Mouse (Mus musculus): Measurements from ENCODE around the gene Timm44. TPM values are rescaled to one million over a fixed set of nuclear protein-coding genes. Genes with fewer than 3 reads are reported as not detected.

Gene Timm44
- polyA plus RNA-seq, 1 experiment from 2014 or later, result 54.1 TPM

DNA sequence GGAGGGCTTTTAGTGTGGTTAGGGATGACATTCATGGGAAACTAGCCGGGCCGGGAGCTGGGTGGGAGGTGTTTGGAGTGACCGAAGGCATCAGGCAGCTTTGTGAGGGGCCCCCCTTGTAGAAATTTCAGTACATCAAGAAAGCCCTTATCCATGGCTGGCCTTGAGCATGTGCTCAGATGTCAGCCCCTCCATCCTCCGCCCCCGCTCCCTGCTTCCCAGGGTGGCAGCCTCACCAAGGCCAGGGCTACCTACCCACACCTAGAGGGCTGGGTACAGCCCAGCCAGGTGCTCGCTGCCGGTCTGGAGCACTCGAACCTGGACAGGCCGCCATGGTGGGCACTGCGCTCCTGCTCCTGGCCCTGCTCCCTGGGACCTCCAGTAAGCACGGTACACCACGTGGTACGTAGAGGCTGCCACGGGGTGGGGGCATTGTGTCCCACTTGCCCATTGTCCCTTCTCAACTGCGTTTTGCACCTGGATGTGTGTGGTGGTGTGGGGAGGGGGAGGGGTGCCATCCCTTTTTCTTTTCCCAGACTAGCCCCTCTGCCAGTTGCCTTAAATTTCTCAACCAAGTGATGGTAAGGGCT is 27.7 kb downstream of the Timm44 start, which contains the start of gene Tgfbr3l:
Gene Tgfbr3l (plus strand): TSS at position 264 of the 590 bp plus-strand sequence.
- no peak for ATAC-seq (ENCODE audit: low FRiP score)
- no peak within 1 kb of the TSS for H3K4me3 ChIP-seq
- peaks cover 17% of the 10 kb centered on the region for H3K4me1 ChIP-seq
- WGBS, result 79% methylated on average over 15 of the region's 15 CpGs
- no peak within 1 kb of the TSS for H3K27ac ChIP-seq
- no peak within 1 kb of the TSS for H3K9ac ChIP-seq
- H3K9me3 ChIP-seq (replicated peaks), result no peaks in the 10 kb centered on the region
- H3K4me2 ChIP-seq (replicated peaks), result no peak within 1 kb of the TSS
- peaks cover 54% of the 10 kb centered on the region for H3K36me3 ChIP-seq
- H3K27me3 ChIP-seq, result 0 out of 2 replicates have a peak, but pooled peaks cover 4% of the 10 kb centered on the region

DNA sequence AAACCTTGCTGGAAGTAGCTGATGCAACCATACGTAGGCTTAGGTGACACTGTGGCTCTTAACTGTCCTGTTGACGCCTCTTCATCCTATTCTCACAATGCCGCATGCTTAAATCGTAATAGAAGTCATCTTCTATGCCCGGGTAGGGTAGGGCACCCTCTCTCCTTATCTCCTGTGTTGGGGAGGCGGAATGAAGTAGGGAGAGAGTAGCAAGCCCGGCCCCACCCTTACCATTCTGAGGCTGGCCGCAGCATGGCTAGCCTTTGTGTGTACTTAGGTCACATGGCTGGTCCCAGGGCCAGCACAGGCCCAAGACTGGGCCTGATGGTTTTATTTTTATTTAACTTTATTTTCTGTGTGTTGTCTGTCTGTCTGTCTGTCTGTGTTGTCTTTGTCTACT is 28.5 kb downstream of the Timm44 start:
- no peaks in the 10 kb centered on the region for H3K9me3 ChIP-seq (replicated peaks)
- peaks cover 12% of the 10 kb centered on the region for H3K4me1 ChIP-seq
- ATAC-seq (ENCODE audit: low FRiP score), result no peak
- no peak overlapping the region for H3K4me3 ChIP-seq
- peaks cover 62% of the 10 kb centered on the region for H3K36me3 ChIP-seq
- H3K4me2 ChIP-seq (replicated peaks), result no peak overlapping the region
- WGBS, result 85% methylated on average over 8 of the region's 8 CpGs
- no peak overlapping the region for H3K27ac ChIP-seq
- no peak overlapping the region for H3K9ac ChIP-seq
- 0 out of 2 replicates have a peak, but pooled peaks cover 4% of the 10 kb centered on the region for H3K27me3 ChIP-seq

DNA sequence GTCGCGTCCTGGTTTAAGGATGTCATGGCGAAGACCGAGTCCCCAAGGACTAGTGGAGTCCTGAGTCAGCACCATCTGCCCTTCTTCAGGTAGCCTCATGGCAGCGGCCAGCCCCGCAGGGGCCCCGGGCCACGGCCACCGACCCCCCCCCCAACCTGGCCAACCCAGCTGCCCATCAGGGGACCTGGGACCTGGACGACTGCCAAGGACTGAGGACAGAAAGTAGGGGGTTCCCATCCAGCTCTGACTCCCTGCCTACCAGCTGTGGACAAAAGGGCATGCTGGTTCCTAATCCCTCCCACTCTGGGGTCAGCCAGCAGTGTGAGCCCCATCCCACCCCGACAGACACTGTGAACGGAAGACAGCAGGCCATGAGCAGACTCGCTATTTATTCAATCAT is 30.0 kb downstream of the Timm44 start:
- no peak overlapping the region for H3K4me2 ChIP-seq (replicated peaks)
- H3K9me3 ChIP-seq (replicated peaks), result no peaks in the 10 kb centered on the region
- no peak overlapping the region for H3K27ac ChIP-seq
- H3K9ac ChIP-seq, result no peak overlapping the region
- H3K27me3 ChIP-seq, result 0 out of 2 replicates have a peak, but pooled peaks cover 4% of the 10 kb centered on the region
- 84% methylated on average over 13 of the region's 13 CpGs for WGBS
- H3K4me1 ChIP-seq, result peaks cover 18% of the 10 kb centered on the region
- no peak for ATAC-seq (ENCODE audit: low FRiP score)
- no peak overlapping the region for H3K4me3 ChIP-seq
- H3K36me3 ChIP-seq, result peaks cover 70% of the 10 kb centered on the region

DNA sequence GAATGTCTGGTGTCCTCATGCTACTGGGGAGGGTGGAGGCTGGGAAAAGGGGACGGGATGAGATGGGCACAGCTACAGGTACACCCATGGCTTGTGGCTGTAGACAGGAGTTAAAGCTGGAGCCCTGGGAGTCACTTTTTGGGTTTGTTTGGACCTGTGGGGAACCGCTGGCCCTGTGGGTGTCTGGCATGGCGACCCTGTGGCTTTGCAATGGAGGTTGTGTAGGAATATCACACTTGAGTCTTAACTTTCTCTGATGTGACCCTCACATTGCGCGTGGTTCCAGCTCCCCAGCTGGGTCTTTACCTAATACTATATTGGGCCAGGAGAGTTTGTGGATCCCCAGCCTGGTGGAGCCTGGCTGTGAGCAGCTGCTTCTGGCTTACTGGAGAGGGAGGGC is 30.7 kb downstream of the Timm44 start:
- Histone ChIP-seq H3K27ac (no peak overlapping the region), H3K4me3 (no peak overlapping the region), H3K36me3 (peaks cover 73% of the 10 kb centered on the region), H3K4me1 (peaks cover 20% of the 10 kb centered on the region), H3K9ac (no peak overlapping the region), H3K4me2 (replicated peaks) (no peak overlapping the region), H3K9me3 (replicated peaks) (no peaks in the 10 kb centered on the region), H3K27me3 (0 out of 2 replicates have a peak, but pooled peaks cover 4% of the 10 kb centered on the region)
- ATAC-seq (ENCODE audit: low FRiP score), result no peak
- WGBS, result 93% methylated on average over 5 of the region's 5 CpGs

DNA sequence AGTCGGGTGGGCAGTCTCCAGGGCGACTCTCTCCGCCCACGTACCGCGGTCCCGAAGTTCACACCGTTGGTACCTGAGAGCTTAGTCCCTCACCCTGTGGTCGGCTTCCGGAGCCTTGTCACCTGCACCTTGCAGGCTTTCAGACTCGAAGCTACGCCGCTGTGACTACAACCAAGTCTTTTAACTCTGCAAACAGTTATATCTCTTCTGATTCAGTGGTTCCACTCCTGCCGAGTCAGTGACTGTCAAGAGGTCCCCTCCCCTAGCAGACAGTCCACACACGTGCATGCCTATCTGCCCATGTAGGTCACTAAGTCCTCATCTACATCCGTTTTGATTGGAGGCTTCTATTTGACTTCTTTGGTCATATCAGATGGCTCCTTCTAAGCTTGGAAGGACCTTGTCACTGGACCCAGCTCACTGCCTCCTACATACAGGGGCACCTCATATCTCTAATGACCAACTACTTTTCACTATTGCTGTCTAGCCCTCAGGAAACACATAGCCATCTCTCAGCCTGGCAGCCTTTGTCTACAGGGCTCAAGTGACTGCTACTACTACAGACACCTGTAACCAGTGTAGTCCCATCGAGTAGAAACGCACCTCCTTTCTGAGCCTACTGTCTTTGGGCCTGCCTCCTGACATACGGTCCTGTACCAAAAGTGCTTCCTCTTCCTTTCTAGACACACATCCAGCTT is 36.4 kb downstream of the Timm44 start:
- peak overlapping the region; percentile 81 for H3K4me3 ChIP-seq
- H3K27me3 ChIP-seq, result 0 out of 2 replicates have a peak, but pooled peaks cover 4% of the 10 kb centered on the region
- H3K4me1 ChIP-seq, result peaks cover 25% of the 10 kb centered on the region
- peak overlapping the region; percentile 83 for H3K9ac ChIP-seq
- peaks cover 34% of the 10 kb centered on the region for H3K36me3 ChIP-seq
- 14% methylated on average over 19 of the region's 19 CpGs for WGBS
- peak; percentile 26; the same call in 1 of the 2 replicates for ATAC-seq (ENCODE audit: low FRiP score)
- H3K27ac ChIP-seq, result peak overlapping the region; percentile 92
- peak overlapping the region; percentile 85 for H3K4me2 ChIP-seq (replicated peaks)
- no peaks in the 10 kb centered on the region for H3K9me3 ChIP-seq (replicated peaks)

DNA sequence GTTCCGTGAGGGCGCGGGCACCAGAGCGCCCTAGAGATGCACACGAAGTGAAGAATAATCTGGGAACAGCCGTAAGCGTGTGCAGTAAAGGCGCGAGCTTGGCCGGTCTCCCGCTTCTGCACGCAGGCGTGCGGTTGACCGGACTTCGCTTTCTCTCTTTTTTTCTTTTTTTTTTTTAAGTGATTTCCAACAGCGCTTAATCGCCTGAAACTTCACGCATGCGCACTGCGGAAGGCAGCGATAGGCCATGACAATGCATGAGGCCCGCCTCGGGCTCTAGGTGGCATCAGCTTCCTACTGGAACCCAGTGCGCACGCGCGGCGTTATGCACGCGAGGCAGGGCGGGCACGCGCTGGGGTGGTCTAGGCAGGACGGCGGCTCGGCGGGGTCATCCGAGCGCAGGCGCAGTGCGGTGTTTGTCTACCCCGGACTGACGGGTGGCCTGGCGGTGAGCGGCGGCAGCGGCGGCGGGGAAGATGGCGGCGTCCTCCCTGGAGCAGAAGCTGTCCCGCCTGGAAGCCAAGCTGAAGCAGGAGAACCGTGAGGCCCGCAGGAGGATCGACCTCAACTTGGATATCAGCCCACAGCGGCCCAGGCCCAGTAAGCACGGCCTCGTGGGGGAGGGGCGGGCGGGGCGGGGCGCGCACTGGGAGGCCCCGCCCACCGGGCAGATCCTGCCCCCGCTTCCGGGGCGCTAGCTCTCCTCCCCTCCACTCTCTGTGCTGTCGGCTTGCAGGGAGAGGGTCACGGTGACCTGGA is 37.1 kb downstream of the Timm44 start, which contains the start of the genes Map2k7 and Gm49320:
Gene Map2k7 (plus strand): TSS at position 307 of the 759 bp plus-strand sequence.
Gene Gm49320 (plus strand): TSS at position 432 of the 759 bp plus-strand sequence.
- H3K27ac ChIP-seq, result peak within 1 kb of the TSS; percentile 92
- H3K27me3 ChIP-seq, result 0 out of 2 replicates have a peak, but pooled peaks cover 4% of the 10 kb centered on the region
- H3K9ac ChIP-seq, result peak within 1 kb of the TSS; percentile 83
- under 1% methylated on average over 56 of the region's 71 CpGs for WGBS
- H3K36me3 ChIP-seq, result peaks cover 26% of the 10 kb centered on the region
- H3K4me2 ChIP-seq (replicated peaks), result peak within 1 kb of the TSS; percentile 85
- H3K4me1 ChIP-seq, result peaks cover 25% of the 10 kb centered on the region
- ATAC-seq (ENCODE audit: low FRiP score), result peak; percentile 93
- H3K9me3 ChIP-seq (replicated peaks), result no peaks in the 10 kb centered on the region
- peak within 1 kb of the TSS; percentile 81 for H3K4me3 ChIP-seq

DNA sequence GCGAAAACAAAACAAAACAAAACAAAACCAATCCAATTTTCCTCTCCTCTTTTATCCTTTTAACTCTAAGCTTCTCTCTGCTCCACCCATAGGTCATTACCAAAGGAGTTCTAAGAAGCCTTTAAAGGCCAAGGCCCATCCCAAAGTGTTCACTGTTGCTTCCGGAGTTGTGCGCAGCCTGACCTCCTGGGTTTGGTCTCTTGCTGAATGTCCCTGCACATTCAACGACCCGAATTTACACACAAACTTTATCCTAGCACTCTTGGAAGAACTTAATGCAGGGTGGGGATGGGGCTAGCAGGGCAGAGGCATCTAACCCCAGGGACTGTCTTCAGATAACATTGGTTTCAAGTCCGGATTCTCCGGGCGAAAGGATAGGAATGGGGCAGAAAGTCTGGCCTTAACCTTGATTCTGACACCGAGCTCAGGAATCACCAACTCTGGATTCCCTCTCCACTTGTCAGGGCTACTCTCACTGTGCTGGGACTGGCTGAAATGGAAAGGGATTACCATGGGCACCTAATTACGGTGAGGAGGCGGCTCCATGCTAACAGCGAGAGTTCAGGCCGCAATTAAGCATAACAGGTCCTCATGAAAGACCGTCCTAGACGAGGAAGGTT is 37.8 kb downstream of the Timm44 start:
- Histone ChIP-seq H3K4me3 (peak overlapping the region; percentile 81), H3K36me3 (peaks cover 19% of the 10 kb centered on the region), H3K9me3 (replicated peaks) (no peaks in the 10 kb centered on the region), H3K9ac (peak overlapping the region; percentile 73), H3K4me1 (peaks cover 25% of the 10 kb centered on the region), H3K27ac (peak overlapping the region; percentile 89), H3K27me3 (0 out of 2 replicates have a peak, but pooled peaks cover 4% of the 10 kb centered on the region), H3K4me2 (replicated peaks) (peak overlapping the region; percentile 72)
- WGBS, result 20% methylated on average over 15 of the region's 15 CpGs
- ATAC-seq (ENCODE audit: low FRiP score), result peak; percentile 6

DNA sequence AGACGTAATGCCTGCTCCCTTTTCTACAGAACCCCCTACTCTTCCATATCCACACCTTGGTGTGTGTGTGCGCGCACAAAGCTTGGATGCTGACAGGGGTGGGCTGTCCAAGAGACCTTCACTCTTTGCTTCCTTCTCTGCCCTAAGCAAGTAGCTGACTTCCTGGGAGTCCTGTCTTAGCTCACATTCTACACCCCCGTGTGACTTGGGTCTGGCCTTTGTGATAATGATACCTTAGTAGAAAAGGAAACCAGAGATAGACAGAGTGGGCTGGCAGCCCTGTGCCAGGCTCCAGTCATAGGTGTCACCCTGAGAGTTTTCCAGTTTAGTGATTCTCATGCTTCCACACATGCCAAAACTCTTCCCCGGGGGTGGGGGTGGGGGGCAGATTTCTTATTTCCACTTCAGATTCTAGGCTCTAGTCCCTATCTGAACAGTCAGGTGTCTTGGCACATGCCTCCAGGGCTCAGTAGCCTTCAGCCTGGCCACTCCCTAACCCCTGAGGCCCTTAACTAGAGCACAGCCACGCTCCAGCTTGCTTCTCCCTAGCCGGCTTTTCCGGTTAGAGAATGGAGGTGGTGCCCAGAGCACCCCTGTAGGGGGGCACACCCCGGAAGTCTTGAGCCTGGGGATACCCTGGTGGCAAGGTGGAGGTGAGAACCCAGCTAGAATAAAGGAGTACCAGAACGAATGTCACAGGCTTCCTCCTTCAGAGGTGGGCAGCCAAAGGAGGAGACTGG is 44.9 kb downstream of the Timm44 start:
- no peak overlapping the region for H3K9ac ChIP-seq
- peaks cover 29% of the 10 kb centered on the region for H3K27me3 ChIP-seq
- no peaks in the 10 kb centered on the region for H3K9me3 ChIP-seq (replicated peaks)
- no peak for ATAC-seq (ENCODE audit: low FRiP score)
- H3K27ac ChIP-seq, result no peak overlapping the region
- WGBS, result 63% methylated on average over 10 of the region's 10 CpGs
- no peak overlapping the region for H3K4me2 ChIP-seq (replicated peaks)
- H3K4me1 ChIP-seq, result peaks cover 6% of the 10 kb centered on the region
- H3K36me3 ChIP-seq, result no peaks in the 10 kb centered on the region
- H3K4me3 ChIP-seq, result no peak overlapping the region

DNA sequence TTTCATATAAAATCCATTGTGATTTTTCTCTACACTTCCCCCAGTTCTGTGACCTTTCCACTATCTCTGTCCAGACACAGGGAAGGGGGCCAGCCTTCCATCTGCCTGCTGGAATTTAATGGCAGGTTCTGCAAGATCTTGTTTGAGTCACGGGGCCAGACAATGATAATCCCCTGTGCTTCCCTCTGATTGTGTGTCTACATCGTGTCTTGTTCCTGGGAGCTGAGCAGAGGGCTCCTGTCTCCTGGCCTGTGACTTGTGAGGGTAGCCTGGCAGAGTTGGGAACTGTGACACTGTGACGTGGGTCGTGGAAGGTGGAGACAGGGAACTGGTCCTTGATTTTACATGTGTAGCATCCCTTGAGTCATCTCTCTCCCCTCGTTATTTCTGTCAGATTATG is 45.9 kb downstream of the Timm44 start:
- Histone ChIP-seq H3K27ac (no peak overlapping the region), H3K27me3 (peaks cover 32% of the 10 kb centered on the region), H3K9ac (no peak overlapping the region), H3K4me1 (peaks cover 6% of the 10 kb centered on the region), H3K36me3 (no peaks in the 10 kb centered on the region), H3K4me2 (replicated peaks) (no peak overlapping the region), H3K4me3 (no peak overlapping the region), H3K9me3 (replicated peaks) (no peaks in the 10 kb centered on the region)
- ATAC-seq (ENCODE audit: low FRiP score), result no peak
- WGBS, result 77% methylated on average over 5 of the region's 5 CpGs

DNA sequence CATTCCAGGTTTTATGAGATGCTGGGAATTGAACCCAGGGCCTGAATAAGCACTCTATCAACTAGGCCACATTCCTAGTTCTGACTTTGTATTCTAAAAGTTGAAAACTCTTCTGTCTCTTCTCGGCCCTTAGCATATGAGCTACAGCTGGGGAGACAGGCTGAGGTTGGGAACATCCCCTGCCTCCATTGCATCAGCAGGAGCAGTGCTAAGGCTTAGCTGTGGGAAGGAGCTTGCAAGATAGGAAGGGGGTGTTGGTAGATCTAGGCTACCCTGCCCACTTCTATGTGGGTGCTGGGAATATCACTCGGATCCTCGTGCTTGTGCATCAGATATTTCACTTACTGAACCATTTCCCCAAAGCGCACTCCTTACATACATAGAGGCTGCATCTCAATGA is 47.8 kb downstream of the Timm44 start:
- no peak overlapping the region for H3K27ac ChIP-seq
- no peak overlapping the region for H3K4me3 ChIP-seq
- no peaks in the 10 kb centered on the region for H3K36me3 ChIP-seq
- no peaks in the 10 kb centered on the region for H3K9me3 ChIP-seq (replicated peaks)
- no peak overlapping the region for H3K4me2 ChIP-seq (replicated peaks)
- no peak for ATAC-seq (ENCODE audit: low FRiP score)
- no peak overlapping the region for H3K9ac ChIP-seq
- H3K4me1 ChIP-seq, result peaks cover 6% of the 10 kb centered on the region
- 88% methylated on average over 4 of the region's 4 CpGs for WGBS
- peaks cover 32% of the 10 kb centered on the region for H3K27me3 ChIP-seq

DNA sequence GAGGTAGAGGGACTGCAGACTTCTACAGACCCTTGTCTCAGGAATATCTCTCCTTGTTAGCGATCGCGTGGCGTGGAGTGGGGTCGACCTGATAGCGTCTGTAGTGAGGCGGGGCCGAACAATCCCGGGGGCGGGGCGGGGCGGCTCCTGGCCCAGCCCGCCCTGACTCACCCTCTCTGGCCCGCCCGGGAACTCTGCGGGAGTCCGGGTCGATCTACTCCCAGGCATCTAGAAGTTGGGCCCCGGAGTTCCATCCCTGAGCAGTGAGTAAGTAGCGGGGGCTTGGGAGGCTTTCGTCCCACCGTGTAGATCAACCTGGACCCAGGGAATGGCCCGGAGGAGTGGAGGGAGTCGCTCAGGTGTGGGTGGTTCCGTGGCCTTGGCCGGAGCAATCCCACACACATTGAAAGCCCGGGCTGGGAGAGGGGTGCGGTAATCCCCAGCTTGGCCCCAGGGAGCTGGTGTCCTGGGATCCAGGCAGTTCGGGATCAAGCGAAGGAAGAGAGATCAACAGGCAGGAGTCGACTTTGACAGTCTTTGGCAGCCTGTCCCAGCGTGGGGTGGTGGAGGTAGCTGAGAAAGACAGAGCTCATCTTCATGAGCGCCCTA is 48.9 kb downstream of the Timm44 start, which contains the start of gene Lrrc8e:
Gene Lrrc8e (plus strand): TSS at position 89 of the 609 bp plus-strand sequence.
- Histone ChIP-seq H3K9ac (no peak within 1 kb of the TSS), H3K27me3 (peaks cover 32% of the 10 kb centered on the region), H3K9me3 (replicated peaks) (no peaks in the 10 kb centered on the region), H3K4me2 (replicated peaks) (peak within 1 kb of the TSS; percentile 42), H3K4me1 (peaks cover 6% of the 10 kb centered on the region), H3K4me3 (peak within 1 kb of the TSS; percentile 15), H3K36me3 (no peaks in the 10 kb centered on the region), H3K27ac (no peak within 1 kb of the TSS)
- no peak for ATAC-seq (ENCODE audit: low FRiP score)
- WGBS, result 4% methylated on average over 32 of the region's 33 CpGs
